Mouse (Mus musculus) cerebral cortex, adult 2 months (tissue): ENCODE results near the gene Cdk4.

Experiments
- WGBS: fragments of 180-500 bp; shearing (Covaris S2); methylation state at CpG from one replicate; pipeline ENCODE4 v1.1.7; 2018; 5-methylcytosine and 5-hydroxymethylcytosine counted together

Gene Cdk4

DNA sequence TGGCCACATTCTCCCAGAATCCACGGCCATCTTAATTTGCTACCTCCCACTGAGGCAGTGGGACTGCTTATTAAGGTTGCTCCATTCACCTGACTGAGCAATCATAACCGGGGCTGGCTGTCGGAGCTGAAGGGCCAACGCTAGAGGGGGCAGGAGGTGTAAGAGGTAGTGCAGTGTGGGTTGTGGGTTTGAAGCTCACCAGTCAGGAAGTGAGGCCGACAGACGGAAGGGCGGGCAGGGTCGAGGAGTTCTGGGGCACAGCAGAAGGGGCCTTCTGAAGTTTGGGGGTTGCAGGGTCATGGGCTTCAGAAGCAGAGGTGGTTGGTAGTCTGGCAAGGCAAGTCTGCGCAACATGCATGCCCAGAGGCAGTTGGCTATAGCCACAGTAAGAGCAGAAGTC, 11.7 kb downstream of the Cdk4 start, which contains the start of gene Agap2:
Gene Agap2, plus strand, starts transcription at position 205 of the 400 bp plus-strand sequence.
- 65% methylated on average over 9 of the region's 9 CpGs for WGBS

DNA sequence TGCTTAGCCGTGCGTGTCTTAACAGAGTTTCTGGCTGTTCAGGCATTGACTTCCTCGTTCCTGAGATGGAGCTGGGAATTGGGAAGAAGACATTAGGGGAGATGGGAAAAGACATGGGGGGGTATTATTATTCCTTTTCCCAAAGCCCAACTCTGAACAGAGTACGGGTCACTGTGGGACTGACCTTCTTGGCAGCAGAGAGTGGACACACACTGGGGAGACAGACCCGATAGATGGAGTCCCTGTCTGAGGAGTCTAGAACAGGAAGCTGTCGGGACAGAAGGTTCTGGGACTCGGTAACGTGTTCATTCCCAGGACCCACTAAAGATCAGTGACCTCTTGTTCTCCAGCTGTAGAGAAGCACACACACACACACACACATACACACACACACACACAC, 12.3 kb downstream of the Cdk4 start:
- WGBS, result 67% methylated on average over 8 of the region's 8 CpGs

DNA sequence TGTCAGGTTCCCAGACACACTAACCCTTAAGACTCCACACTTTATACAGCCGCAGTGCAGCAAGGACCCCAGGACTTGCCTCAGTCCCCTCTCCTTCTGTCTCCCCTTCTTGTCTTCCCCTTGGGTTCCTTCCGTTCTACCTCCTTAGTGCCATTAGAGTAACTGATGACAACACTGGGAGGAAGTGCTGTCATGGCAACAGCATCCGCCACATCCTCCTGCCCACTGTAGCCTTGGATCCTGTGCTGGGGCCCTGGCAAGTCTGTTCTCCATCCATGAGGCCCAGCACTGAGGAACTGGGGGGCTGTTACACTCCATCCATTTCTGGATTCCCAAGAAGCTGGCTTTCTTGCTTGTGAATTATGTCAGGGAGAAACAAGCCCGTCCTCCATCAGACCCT, 12.7 kb downstream of the Cdk4 start:
- 36% methylated on average over 4 of the region's 4 CpGs for WGBS

GRCm38 (mm10) chr10:127077515-127077914, 14.2 kb downstream of the Cdk4 start:
- WGBS, result 27% methylated on average over 10 of the region's 10 CpGs

DNA sequence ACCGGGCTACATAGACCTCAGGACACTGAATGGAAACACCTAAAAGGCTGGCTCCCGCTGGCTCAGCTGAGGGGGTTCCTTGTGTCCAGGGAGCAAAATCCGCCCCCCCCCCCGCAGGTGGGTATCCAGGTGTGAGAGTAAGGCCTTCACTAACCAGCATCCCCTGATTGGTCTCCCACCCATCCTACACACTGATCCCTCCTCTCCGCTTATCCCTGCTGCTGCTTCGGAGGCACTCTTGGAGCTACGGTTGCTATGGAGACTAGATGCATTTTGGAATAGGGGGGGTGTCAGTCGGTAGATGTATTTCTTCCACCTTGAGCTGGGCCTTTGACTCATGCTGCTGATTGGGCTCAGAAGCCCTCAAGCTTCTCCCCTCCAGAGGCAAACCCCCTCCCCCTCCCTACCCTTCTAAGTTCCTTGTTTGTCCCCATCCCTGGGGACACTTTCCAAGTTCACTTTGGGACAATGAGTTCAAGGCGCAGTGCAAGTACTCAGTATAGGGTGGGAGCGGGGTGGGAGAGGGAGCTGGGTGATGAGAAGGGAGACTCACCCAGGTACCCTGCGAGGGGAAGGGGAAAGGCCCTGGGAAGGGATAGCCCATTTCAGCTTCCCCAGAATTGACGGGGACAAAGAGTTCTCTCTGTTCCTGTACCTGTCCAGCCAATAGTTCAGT, 14.8 kb downstream of the Cdk4 start:
- 2% methylated on average over 12 of the region's 12 CpGs for WGBS

DNA sequence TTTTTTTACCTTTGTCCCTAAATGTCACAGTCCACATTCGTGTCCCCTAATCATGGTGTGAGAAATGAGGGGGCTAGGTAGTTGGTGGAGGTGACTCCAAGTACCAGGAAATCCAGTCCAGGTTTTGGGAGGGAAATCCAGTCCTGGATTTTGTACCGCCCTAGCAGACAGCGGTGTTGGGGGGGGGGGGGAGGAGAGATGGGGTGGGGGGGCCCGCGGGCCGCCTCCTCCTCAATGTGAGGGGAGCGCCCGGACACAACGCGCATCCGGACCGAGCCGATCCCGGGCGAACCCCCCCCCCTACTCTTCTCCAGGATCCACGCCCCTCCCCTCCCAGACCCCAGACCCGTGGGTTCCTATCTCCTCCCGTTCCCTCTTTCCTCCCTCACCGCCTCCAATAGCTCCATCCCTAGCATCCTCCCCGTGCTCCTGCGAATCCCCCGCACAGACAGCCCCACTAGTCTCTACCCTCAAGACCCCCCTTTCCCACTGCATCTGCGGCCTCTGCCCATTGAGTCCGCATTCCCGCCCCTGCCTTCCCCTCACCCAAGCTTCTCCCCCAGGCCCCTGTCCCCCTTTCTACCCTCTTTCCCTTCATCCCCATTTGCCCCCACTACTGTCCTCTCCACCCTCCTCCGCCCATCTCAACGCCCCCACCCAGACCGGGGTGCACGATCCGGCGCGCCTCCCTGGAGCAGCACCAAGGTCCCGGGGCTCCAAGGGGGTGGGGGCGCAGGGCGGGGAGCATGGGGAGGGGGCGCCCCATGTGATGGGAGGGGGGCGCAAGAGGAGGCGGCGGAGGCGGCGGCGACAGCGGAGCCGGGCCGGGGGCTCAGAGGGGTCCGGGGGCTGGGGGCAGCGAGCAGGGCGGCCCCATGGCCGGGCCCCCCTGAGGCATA, 15.6 kb downstream of the Cdk4 start:
- WGBS, result 2% methylated on average over 47 of the region's 49 CpGs

GRCm38 (mm10) chr10:127079665-127080391, 16.5 kb downstream of the Cdk4 start:
- 10% methylated on average over 67 of the region's 70 CpGs for WGBS

- 5% methylated on average over 48 of the region's 48 CpGs for WGBS
These were observed 17.8 kb downstream of the Cdk4 start for GRCm38 (mm10) chr10:127080901-127081780.

- 12% methylated on average over 8 of the region's 8 CpGs for WGBS
These were observed 18.8 kb downstream of the Cdk4 start for GRCm38 (mm10) chr10:127081996-127082620.

- WGBS, result 36% methylated on average over 8 of the region's 8 CpGs
These were observed 20.1 kb downstream of the Cdk4 start for GRCm38 (mm10) chr10:127083292-127083914.

DNA sequence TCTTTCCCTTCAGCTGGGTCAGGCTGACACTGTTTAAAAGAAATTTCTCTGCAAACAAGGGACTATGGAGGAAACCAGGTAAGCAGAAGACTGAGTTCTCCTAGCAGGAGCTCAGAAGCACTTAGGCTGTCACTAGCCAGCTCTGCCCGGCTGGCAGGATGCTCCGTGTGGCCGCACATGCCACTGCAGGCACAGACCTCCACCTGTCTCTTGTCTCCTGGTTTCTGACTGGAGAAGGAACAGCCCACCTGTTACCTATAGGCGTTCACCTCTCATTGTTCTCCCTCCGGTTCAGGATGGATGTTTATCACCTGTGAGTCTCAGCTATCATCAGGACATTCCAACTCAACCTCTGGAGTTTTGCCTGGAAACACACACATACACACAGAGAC, 20.6 kb downstream of the Cdk4 start:
- 48% methylated on average over 5 of the region's 5 CpGs for WGBS

- WGBS, result 89% methylated on average over 9 of the region's 9 CpGs
These were observed 21.7 kb downstream of the Cdk4 start for GRCm38 (mm10) chr10:127085052-127085451.

GRCm38 (mm10) chr10:127085633-127086032, 22.3 kb downstream of the Cdk4 start:
- WGBS, result 60% methylated on average over 6 of the region's 6 CpGs

DNA sequence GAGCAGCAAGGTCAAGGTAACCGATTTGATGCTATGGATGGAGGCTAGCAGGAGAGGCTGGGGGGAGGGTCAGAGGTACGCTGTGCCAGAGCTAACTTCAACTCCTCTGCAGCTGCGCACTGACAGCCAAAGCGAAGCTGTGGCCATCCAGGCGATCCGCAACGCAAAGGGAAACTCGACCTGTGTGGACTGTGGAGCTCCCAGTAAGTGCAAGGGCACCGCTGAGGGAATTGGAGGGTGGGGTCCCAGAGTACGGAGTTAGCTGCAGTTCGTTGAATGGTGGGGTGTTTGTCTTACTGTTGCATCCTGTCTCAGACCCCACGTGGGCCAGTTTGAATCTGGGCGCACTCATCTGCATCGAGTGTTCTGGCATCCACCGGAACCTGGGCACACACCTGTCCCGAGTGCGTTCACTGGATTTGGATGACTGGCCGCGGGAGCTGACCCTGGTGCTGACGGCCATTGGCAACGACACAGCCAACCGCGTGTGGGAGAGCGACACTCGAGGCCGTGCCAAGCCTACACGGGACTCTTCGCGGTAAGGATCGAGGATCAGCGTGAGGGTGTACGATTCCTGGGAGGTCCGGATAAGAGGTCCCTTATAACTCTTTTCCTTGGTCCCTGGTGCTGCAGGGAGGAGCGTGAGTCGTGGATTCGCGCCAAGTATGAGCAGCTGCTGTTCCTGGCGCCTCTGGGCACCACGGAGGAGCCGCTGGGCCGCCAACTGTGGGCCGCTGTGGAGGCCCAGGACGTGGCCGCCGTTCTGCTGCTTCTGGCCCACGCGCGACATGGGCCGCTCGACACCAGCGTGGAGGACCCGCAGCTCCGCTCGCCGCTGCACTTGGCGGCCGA, 27.5 kb downstream of the Cdk4 start:
- WGBS, result 13% methylated on average over 57 of the region's 57 CpGs

DNA sequence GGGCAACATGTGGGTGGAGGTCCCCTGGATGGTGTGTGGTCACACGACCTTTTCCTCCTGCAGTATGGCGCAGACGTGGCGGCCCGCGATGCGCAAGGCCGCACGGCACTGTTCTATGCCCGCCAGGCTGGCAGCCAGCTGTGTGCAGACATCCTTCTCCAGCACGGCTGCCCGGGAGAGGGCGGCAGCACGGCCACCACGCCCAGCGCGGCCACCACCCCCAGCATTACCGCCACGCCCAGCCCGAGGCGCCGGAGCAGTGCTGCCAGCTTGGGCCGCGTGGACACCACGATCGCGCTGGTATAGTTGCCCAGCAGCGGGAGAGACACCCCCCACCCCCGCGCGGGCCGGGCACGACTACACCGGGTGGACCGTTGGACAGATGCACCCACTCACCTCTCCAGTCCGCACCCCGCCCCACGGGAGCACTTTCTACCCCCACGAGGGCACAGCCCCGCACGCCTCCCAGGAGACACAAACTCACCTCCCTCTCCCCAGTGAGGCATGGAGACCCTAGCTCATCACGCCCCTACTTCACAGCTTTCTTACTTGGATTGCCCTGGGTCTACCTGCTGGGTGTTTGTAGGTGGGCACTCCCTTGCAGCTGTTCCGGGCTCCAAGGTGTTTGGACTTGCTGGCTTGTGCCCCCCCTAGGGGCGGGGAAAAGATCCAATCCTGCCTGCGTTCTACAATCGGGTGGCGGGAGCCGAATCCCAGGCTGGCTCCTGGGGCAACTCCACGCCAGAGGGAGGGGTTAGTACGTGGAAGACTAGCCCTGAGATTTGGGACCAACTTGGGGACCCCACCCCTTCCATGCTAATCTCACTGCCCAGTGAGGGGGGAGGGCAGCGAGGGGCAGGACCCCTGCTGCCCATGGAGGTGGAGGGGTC, 28.4 kb downstream of the Cdk4 start:
- 20% methylated on average over 51 of the region's 51 CpGs for WGBS

DNA sequence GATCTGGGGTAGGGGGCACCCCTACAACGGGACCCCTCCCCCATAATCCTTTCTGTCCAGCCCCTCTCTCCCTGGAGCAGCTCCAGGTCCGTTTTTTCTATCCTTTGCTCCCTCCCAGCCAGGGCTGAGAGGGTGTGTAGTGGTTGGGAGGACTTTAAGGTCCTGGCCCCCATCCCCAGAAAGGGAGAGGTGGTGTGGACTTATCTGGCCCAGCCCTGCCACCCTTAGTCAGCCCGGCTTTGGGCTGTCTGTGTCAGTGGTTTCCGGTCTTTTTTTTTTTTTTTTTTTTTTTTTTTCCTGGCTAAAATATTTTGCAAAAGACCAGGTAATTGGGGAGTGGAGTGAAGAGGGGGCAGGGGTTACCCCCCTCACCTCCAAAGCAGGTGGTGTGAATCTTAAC, 29.4 kb downstream of the Cdk4 start:
- 36% methylated on average over 4 of the region's 4 CpGs for WGBS

DNA sequence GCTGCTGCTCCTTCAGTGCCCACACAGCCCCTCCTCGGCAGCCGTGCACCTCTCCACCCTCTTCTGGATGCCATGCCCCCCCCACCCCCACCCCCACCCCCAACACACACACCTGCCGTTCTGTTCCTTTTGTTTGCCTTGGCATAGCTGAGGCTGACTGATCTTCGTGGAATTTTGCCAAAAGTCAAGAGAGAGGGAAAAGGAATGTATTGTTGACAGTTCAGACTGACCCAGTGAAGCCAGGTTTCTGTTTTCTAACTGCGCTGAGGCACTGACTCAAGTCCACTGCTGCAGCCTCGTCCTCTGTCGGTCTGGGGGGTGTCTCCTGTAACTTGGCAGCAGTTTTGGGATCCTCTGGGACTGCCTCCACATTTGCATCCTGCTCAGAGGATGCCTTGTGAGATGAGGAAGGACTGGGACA, 31.1 kb downstream of the Cdk4 start:
- WGBS, result 7% methylated on average over 7 of the region's 7 CpGs

- WGBS, result 79% methylated on average over 20 of the region's 20 CpGs
These were observed 35.2 kb downstream of the Cdk4 start for GRCm38 (mm10) chr10:127098514-127098913.
